Mouse (Mus musculus): ENCODE data around the gene Neurog3.

DNA sequence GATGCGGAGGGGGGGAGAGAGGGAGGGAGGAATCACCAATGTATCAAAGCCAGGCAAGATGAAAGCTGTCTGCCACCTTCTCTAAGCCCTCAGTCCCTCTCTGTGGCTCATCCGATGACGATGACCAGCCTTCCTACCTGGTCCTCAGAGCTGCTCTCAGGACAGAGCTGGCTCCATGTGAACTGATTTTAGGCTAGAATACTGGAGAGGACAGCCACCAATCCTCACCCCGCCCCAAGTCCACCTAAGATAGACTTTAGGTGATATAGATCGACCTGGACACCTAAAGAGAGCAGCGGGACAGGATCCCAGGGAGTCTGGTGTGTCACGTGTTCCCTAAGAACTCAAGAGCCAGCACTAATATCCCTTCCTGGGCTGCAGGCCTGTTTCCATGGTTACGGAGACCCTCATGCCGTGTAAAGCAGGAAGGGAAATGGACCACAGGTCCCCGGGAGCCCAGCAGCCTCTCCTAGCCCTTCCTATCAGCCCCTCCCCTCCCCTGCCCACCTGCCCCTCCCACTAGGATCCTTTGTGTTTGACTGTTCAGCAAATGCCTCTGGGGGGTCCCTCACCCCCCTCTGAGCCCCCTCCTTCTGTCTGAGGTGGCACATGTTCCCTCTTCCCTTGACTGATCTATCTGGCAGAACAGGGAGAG is 33.0 kb upstream of the Neurog3 start:
- TF ChIP-seq POLR2A (IDR thresholded peaks at IDR 0.05; ENCODE audit: extremely low read depth, insufficient read depth, low read length) (no peak), CTCF (IDR thresholded peaks at IDR 0.05; ENCODE audit: extremely low read depth, insufficient read depth, low read length) (no peak)

Data from cortical plate, adult 2 months (tissue).